ENCODE assay signal across 8 mouse cellular contexts in the genomic region with DNA sequence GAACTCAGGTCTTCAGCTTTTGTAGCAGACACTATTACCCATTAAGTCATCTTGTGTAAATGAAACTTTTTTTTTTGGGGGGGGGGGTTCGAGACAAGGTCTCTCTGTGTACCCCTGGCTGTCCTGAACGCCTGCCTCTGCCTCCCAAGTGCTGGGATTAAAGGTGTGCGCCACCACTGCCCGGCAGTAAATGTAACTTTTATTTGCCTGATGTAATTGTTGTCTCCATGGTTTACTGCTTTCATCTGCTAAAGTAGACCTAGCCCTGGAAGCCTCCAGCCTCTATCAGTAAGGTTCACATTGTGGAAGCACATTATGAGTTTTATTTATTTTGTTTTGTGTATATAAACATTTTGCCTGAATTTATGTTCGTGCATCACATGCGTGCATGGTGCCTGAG. TPM values are rescaled to one million over a fixed set of nuclear protein-coding genes. Genes with fewer than 3 reads are reported as not detected.
A peak's percentile ranks its signal among the peaks of the same experiment; 100 is the strongest.
DNase-seq lines count a peak whose midpoint lies in the region; ATAC-seq and TF ChIP-seq lines count a peak whose summit lies in the region.

No protein-coding gene starts in this region.

- no peak for TF ChIP-seq CTCF in hindbrain, postnatal 0 days (IDR thresholded peaks at IDR 0.05; ENCODE audit: low read depth)

- 37% methylated on average over 6 of the region's 6 CpGs for WGBS in heart, embryonic 15.5 days
- 43% methylated on average over 6 of the region's 6 CpGs for WGBS in embryonic facial prominence, embryonic 13.5 days
- 44% methylated on average over 6 of the region's 6 CpGs for WGBS in hindbrain, postnatal 0 days
- WGBS in midbrain, embryonic 14.5 days, result 53% methylated on average over 6 of the region's 6 CpGs

- DNase-seq in heart, adult 18-20 months, result no peak
- no peak for DNase-seq in hindbrain, postnatal 0 days (ENCODE audit: low spot score)
- no peak for DNase-seq in midbrain, embryonic 14.5 days
- DNase-seq in embryo, embryonic 10.5 days (ENCODE audit: low spot score), result no peak
- DNase-seq in MN1 (ENCODE audit: low spot score), result no peak
- no peak for DNase-seq in frontal cortex, postnatal 10 days (ENCODE audit: low spot score in 2 of 2)

- no peaks in the 10 kb centered on the region for H3K27me3 ChIP-seq in heart, embryonic 15.5 days
- no peaks in the 10 kb centered on the region for H3K27me3 ChIP-seq in embryonic facial prominence, embryonic 13.5 days
- no peaks in the 10 kb centered on the region for H3K27me3 ChIP-seq in hindbrain, postnatal 0 days (ENCODE audit: insufficient read depth, low read length)
- no peaks in the 10 kb centered on the region for H3K27me3 ChIP-seq in midbrain, embryonic 14.5 days (ENCODE audit: control insufficient read depth, insufficient read depth, low read length)

- H3K9me3 ChIP-seq in heart, embryonic 15.5 days (replicated peaks), result no peaks in the 10 kb centered on the region
- no peaks in the 10 kb centered on the region for H3K9me3 ChIP-seq in embryonic facial prominence, embryonic 13.5 days
- H3K9me3 ChIP-seq in hindbrain, postnatal 0 days (ENCODE audit: low read length), result no peaks in the 10 kb centered on the region
- no peaks in the 10 kb centered on the region for H3K9me3 ChIP-seq in midbrain, embryonic 14.5 days (ENCODE audit: control insufficient read depth, low read length)

- no peaks in the 10 kb centered on the region; the same call in 1 of the 2 replicates for H3K4me1 ChIP-seq in heart, embryonic 15.5 days (replicated peaks)
- H3K4me1 ChIP-seq in embryonic facial prominence, embryonic 13.5 days, result peaks cover 5% of the 10 kb centered on the region; the same call in 1 of the 2 replicates
- H3K4me1 ChIP-seq in hindbrain, postnatal 0 days (ENCODE audit: insufficient read depth, low read length), result no peaks in the 10 kb centered on the region
- no peaks in the 10 kb centered on the region for H3K4me1 ChIP-seq in midbrain, embryonic 14.5 days (ENCODE audit: control insufficient read depth, insufficient read depth, low read length)

- H3K4me3 ChIP-seq in heart, embryonic 15.5 days, result peak overlapping the region; percentile 15; the same call in 1 of the 2 replicates
- H3K4me3 ChIP-seq in embryonic facial prominence, embryonic 13.5 days, result peak overlapping the region; percentile 58; the same call in 1 of the 2 replicates
- H3K4me3 ChIP-seq in hindbrain, postnatal 0 days (ENCODE audit: low read length), result peak overlapping the region; percentile 49
- H3K4me3 ChIP-seq in midbrain, embryonic 14.5 days (replicated peaks; ENCODE audit: low read depth, low read length), result no peak overlapping the region

- ATAC-seq in heart, embryonic 15.5 days (replicated peaks; ENCODE audit: insufficient number of reproducible peaks, insufficient read depth, low FRiP score, low read depth), result peak; percentile 16; the same call in 1 of the 2 replicates
- no peak for ATAC-seq in embryonic facial prominence, embryonic 13.5 days (ENCODE audit: insufficient number of reproducible peaks, insufficient read depth, low FRiP score, low TSS enrichment, low read depth)
- ATAC-seq in hindbrain, postnatal 0 days, result peak; percentile 58
- ATAC-seq in midbrain, embryonic 14.5 days (ENCODE audit: low FRiP score, low TSS enrichment), result peak; percentile 49

- no peak overlapping the region for H3K27ac ChIP-seq in heart, embryonic 15.5 days
- no peak overlapping the region for H3K27ac ChIP-seq in embryonic facial prominence, embryonic 13.5 days
- H3K27ac ChIP-seq in hindbrain, postnatal 0 days, result no peak overlapping the region
- no peak overlapping the region for H3K27ac ChIP-seq in midbrain, embryonic 14.5 days (replicated peaks; ENCODE audit: low read depth, low read length)

- no peaks in the 10 kb centered on the region for H3K36me3 ChIP-seq in heart, embryonic 15.5 days
- H3K36me3 ChIP-seq in embryonic facial prominence, embryonic 13.5 days, result peaks cover 2% of the 10 kb centered on the region; the same call in 1 of the 2 replicates
- no peaks in the 10 kb centered on the region for H3K36me3 ChIP-seq in hindbrain, postnatal 0 days (ENCODE audit: insufficient read depth, low read length)
- peaks cover 9% of the 10 kb centered on the region; the same call in 1 of the 2 replicates for H3K36me3 ChIP-seq in midbrain, embryonic 14.5 days (ENCODE audit: control insufficient read depth, insufficient read depth, low read length)

- peak overlapping the region; percentile 45 for H3K4me2 ChIP-seq in heart, embryonic 15.5 days
- peak overlapping the region; percentile 46 for H3K4me2 ChIP-seq in embryonic facial prominence, embryonic 13.5 days
- peak overlapping the region; percentile 49 for H3K4me2 ChIP-seq in hindbrain, postnatal 0 days (ENCODE audit: low read depth, low read length)
- H3K4me2 ChIP-seq in midbrain, embryonic 14.5 days (ENCODE audit: low read length), result peak overlapping the region; percentile 42

- H3K9ac ChIP-seq in heart, embryonic 15.5 days, result no peak overlapping the region
- H3K9ac ChIP-seq in embryonic facial prominence, embryonic 13.5 days, result no peak overlapping the region
- no peak overlapping the region for H3K9ac ChIP-seq in hindbrain, postnatal 0 days (replicated peaks; ENCODE audit: low read length)
- H3K9ac ChIP-seq in midbrain, embryonic 14.5 days (replicated peaks; ENCODE audit: low read length), result no peak overlapping the region

RNA-seq across cellular contexts. Expression of a gene that starts 0.4 kb away (rescaled TPM):
- 27.0 and 28.2 TPM in 2 replicates for polyA plus RNA-seq in heart, embryonic 15.5 days (2015; fragmentation: Nextera tagmentation; extraction: Ambion mirVana)
- 10 to 100 TPM; 17.8 to 20.1 TPM for total RNA-seq in heart, adult 18-20 months (2021)
- 37.2 and 40.6 TPM in 2 replicates for polyA plus RNA-seq in embryonic facial prominence, embryonic 13.5 days (2015; fragmentation: Nextera tagmentation; extraction: Ambion mirVana)
- total RNA-seq in hindbrain, postnatal 0 days (2014; rRNA removed), result 11.0 and 12.0 TPM in 2 replicates
- 38.4 and 38.8 TPM in 2 replicates for polyA plus RNA-seq in hindbrain, postnatal 0 days (2015; fragmentation: Nextera tagmentation; extraction: Ambion mirVana)
- polyA plus RNA-seq in midbrain, embryonic 14.5 days (2014; fragmentation: Nextera tagmentation; extraction: Ambion mirVana), result 39.3 and 53.8 TPM in 2 replicates

RNA-seq across cellular contexts. Expression of a gene that starts 15.5 kb away (rescaled TPM):
- 0.69 and 1.2 TPM in 2 replicates for polyA plus RNA-seq in heart, embryonic 15.5 days (2015; fragmentation: Nextera tagmentation; extraction: Ambion mirVana)
- 10 to 100 TPM; 25.2 to 27.9 TPM for total RNA-seq in heart, adult 18-20 months (2021)
- 0.66 TPM in 1 of 2 replicates, not detected in the other for polyA plus RNA-seq in embryonic facial prominence, embryonic 13.5 days (2015; fragmentation: Nextera tagmentation; extraction: Ambion mirVana)
- 4.2 TPM in 1 of 2 replicates, not detected in the other for total RNA-seq in hindbrain, postnatal 0 days (2014; rRNA removed)
- polyA plus RNA-seq in hindbrain, postnatal 0 days (2015; fragmentation: Nextera tagmentation; extraction: Ambion mirVana), result 0.18 and 0.29 TPM in 2 replicates
- polyA plus RNA-seq in midbrain, embryonic 14.5 days (2014; fragmentation: Nextera tagmentation; extraction: Ambion mirVana), result 0.16 TPM in 2 replicates

RNA-seq across cellular contexts. Expression of a gene that starts 17.6 kb away (rescaled TPM):
- polyA plus RNA-seq in heart, embryonic 15.5 days (2015; fragmentation: Nextera tagmentation; extraction: Ambion mirVana), result 25.4 and 33.7 TPM in 2 replicates
- 10 to 100 TPM; 29.9 to 51.4 TPM for total RNA-seq in heart, adult 18-20 months (2021)
- polyA plus RNA-seq in embryonic facial prominence, embryonic 13.5 days (2015; fragmentation: Nextera tagmentation; extraction: Ambion mirVana), result 37.7 and 40.1 TPM in 2 replicates
- 33.2 and 40.6 TPM in 2 replicates for total RNA-seq in hindbrain, postnatal 0 days (2014; rRNA removed)
- 34.0 and 36.4 TPM in 2 replicates for polyA plus RNA-seq in hindbrain, postnatal 0 days (2015; fragmentation: Nextera tagmentation; extraction: Ambion mirVana)
- 23.9 and 29.5 TPM in 2 replicates for polyA plus RNA-seq in midbrain, embryonic 14.5 days (2014; fragmentation: Nextera tagmentation; extraction: Ambion mirVana)

RNA-seq across cellular contexts. Expression of a gene that starts 25.3 kb away (rescaled TPM):
- polyA plus RNA-seq in heart, embryonic 15.5 days (2015; fragmentation: Nextera tagmentation; extraction: Ambion mirVana), result 129 and 145 TPM in 2 replicates
- total RNA-seq in heart, adult 18-20 months (2021), result 10 to 100 TPM; 41.3 to 57.6 TPM
- polyA plus RNA-seq in embryonic facial prominence, embryonic 13.5 days (2015; fragmentation: Nextera tagmentation; extraction: Ambion mirVana), result 100 and 115 TPM in 2 replicates
- total RNA-seq in hindbrain, postnatal 0 days (2014; rRNA removed), result 12.9 and 27.7 TPM in 2 replicates
- 25.2 and 26.5 TPM in 2 replicates for polyA plus RNA-seq in hindbrain, postnatal 0 days (2015; fragmentation: Nextera tagmentation; extraction: Ambion mirVana)
- polyA plus RNA-seq in midbrain, embryonic 14.5 days (2014; fragmentation: Nextera tagmentation; extraction: Ambion mirVana), result 11.2 and 22.4 TPM in 2 replicates

RNA-seq across cellular contexts. Expression of a gene that starts 25.5 kb away (rescaled TPM):
- 1.2 TPM in 1 of 2 replicates, not detected in the other for polyA plus RNA-seq in heart, embryonic 15.5 days (2015; fragmentation: Nextera tagmentation; extraction: Ambion mirVana)
- not detected for total RNA-seq in heart, adult 18-20 months (2021)
- not detected in 2 replicates for polyA plus RNA-seq in embryonic facial prominence, embryonic 13.5 days (2015; fragmentation: Nextera tagmentation; extraction: Ambion mirVana)
- not detected in 2 replicates for total RNA-seq in hindbrain, postnatal 0 days (2014; rRNA removed)
- 0.66 and 1.2 TPM in 2 replicates for polyA plus RNA-seq in hindbrain, postnatal 0 days (2015; fragmentation: Nextera tagmentation; extraction: Ambion mirVana)
- not detected in 2 replicates for polyA plus RNA-seq in midbrain, embryonic 14.5 days (2014; fragmentation: Nextera tagmentation; extraction: Ambion mirVana)
